Mouse (Mus musculus) heart, embryonic 16.5 days (tissue): ENCODE results near the gene Fthl17c. TPM values are rescaled to one million over a fixed set of nuclear protein-coding genes. Genes with fewer than 3 reads are reported as not detected.
"Not testable (repeated sequence)": the region's sequence is repeated elsewhere in the genome, so short reads cannot be mapped to it uniquely, and the experiment has no call there.

ENCODE experiments used
- ATAC-seq: fragments of 200-750 bp; cut with Nextera tagmentation; replicated peaks from 2 replicates; pipeline ENCODE4 v1.8.0; 2017; ENCODE audit warnings: moderate number of reproducible peaks; ENCODE audit not compliant: insufficient read depth, low FRiP score; ENCODE audit errors: extremely low read depth
- H3K27ac ChIP-seq: fragments of 300-500 bp; sonication (generic); 2 replicates; pipeline ENCODE4 v1.5.1; 2014; ENCODE audit warnings: mild to moderate bottlenecking, low read length, control low read depth, moderate library complexity
- H3K27me3 ChIP-seq: fragments of 300-500 bp; sonication (generic); 2 replicates; pipeline ENCODE4 v1.6.1; 2014; ENCODE audit warnings: low read length, mixed read lengths; ENCODE audit not compliant: control insufficient read depth, insufficient read depth
- H3K36me3 ChIP-seq: fragments of 300-500 bp; sonication (generic); 2 replicates; pipeline ENCODE4 v1.6.1; 2014; ENCODE audit not compliant: control insufficient read depth, insufficient read depth
- H3K4me1 ChIP-seq: fragments of 300-500 bp; sonication (generic); 2 replicates; pipeline ENCODE4 v1.6.1; 2014; ENCODE audit warnings: low read length, mixed read lengths; ENCODE audit not compliant: control insufficient read depth, insufficient read depth
- H3K4me2 ChIP-seq: fragments of 300-500 bp; sonication (generic); 2 replicates; pipeline ENCODE4 v1.6.1; 2014; ENCODE audit warnings: low read depth, mild to moderate bottlenecking, control low read depth, low read length
- H3K4me3 ChIP-seq: fragments of 300-500 bp; sonication (generic); 2 replicates; pipeline ENCODE4 v1.5.1; 2014; ENCODE audit warnings: mild to moderate bottlenecking, control low read depth, low read length
- H3K9ac ChIP-seq: fragments of 300-500 bp; sonication (generic); 2 replicates; pipeline ENCODE4 v1.6.1; 2014; ENCODE audit warnings: low read length, control low read depth
- H3K9me3 ChIP-seq: fragments of 300-500 bp; sonication (generic); replicated peaks from 2 replicates; pipeline ENCODE4 v1.6.1; 2016; ENCODE audit warnings: low read length; ENCODE audit not compliant: control insufficient read depth
- WGBS: fragments of 180-500 bp; shearing (Covaris S2); extraction: QIAGEN DNeasy Blood & Tissue Kit; methylation state at CpG from one replicate; pipeline ENCODE4 v1.1.7; 2014; 5-methylcytosine and 5-hydroxymethylcytosine counted together
- polyA plus RNA-seq: library from polyadenylated mRNA; unstranded; fragments of >200 nt; fragmentation: Nextera tagmentation; extraction: Ambion mirVana; gene quantifications from 2 replicates; pipeline ENCODE4 v1.2.1, GENCODE M21; 2015

Fthl17c gene
- polyA plus RNA-seq: not detected in 2 replicates

DNA sequence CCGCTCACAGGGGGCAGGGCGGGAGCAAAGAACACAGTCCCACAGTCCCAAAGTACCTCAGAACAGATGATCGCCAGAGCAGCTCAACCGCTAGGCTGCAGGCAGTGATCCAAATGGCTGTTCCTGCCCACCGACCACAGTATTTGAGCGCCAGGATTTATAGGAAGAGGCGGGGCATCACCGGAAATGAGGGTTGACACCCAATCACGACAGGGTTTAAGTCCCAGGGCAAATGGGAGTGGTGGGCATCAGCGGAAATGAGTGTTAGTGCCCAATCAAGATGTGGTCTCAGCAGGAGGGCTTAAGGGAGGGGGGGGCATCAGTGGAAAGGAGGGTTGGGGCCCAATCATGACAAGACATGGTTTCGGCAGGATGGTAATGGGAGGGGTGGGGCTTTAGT is at the start of gene Fthl17c:
Fthl17c (minus strand) TSS at position 101 of the 400 bp plus-strand sequence.
- H3K4me1 ChIP-seq, H3K4me2 ChIP-seq, H3K9ac ChIP-seq, H3K27ac ChIP-seq, ATAC-seq, H3K36me3 ChIP-seq, H3K27me3 ChIP-seq, H3K4me3 ChIP-seq, H3K9me3 ChIP-seq: not testable (repeated sequence)
- no CpG with 5 or more reads among the region's 11 CpGs for WGBS

DNA sequence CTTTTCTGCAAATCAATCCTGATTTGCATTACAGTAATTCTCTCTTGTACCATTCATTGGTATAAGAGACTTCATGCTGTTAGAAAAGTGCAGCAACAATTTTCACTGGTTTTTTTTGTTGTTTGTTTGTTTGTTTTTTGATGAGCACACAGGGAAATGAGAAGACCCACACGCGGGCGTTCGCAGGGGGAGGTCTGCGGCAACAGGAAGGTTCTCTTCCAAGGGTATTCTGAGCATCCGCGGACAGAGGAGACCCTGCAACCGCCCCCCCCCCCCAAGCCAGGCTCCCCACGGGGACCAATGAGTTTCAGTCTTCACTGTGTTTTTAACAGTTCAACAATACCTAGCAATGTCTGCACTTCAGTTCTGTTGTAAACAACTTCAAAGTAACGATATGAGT is 43.1 kb upstream of the Fthl17c start:
- ATAC-seq: no peak
- WGBS: 56% methylated on average over 10 of the region's 10 CpGs

DNA sequence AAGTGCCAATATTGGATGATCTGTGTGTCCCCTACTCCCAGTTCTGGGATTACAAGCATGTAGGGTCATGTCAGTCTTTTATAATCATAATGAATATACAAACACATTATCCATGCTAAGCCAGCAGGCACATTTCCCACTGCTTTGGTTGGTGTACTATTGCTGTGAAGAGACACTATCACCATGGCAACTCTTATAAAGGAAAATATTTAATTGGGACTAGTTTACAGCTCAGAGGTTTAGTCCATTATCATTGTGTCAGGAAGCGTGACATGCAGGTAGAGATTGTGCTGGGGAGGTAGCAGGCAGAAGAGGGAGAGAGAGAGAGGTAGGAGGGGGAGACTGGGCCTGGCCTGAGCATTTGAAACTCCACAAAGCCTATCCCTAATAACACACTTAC is 39.7 kb upstream of the Fthl17c start:
- H3K36me3 ChIP-seq: no peaks in the 10 kb centered on the region
- no peak overlapping the region for H3K27ac ChIP-seq
- WGBS: 56% methylated on average over 1 of the region's 1 CpGs
- H3K4me3 ChIP-seq: no peak overlapping the region
- no peaks in the 10 kb centered on the region for H3K4me1 ChIP-seq
- no peak for ATAC-seq
- no peak overlapping the region for H3K4me2 ChIP-seq
- no peaks in the 10 kb centered on the region for H3K27me3 ChIP-seq
- no peaks in the 10 kb centered on the region for H3K9me3 ChIP-seq
- H3K9ac ChIP-seq: no peak overlapping the region

More for the DNA sequence above, 43.1 kb upstream of the Fthl17c start:
- H3K27me3 ChIP-seq: no peaks in the 10 kb centered on the region
- H3K27ac ChIP-seq: no peak overlapping the region
- H3K9ac ChIP-seq: no peak overlapping the region
- H3K9me3 ChIP-seq: no peaks in the 10 kb centered on the region
- no peak overlapping the region for H3K4me3 ChIP-seq
- H3K4me1 ChIP-seq: no peaks in the 10 kb centered on the region
- no peaks in the 10 kb centered on the region for H3K36me3 ChIP-seq
- no peak overlapping the region for H3K4me2 ChIP-seq

DNA sequence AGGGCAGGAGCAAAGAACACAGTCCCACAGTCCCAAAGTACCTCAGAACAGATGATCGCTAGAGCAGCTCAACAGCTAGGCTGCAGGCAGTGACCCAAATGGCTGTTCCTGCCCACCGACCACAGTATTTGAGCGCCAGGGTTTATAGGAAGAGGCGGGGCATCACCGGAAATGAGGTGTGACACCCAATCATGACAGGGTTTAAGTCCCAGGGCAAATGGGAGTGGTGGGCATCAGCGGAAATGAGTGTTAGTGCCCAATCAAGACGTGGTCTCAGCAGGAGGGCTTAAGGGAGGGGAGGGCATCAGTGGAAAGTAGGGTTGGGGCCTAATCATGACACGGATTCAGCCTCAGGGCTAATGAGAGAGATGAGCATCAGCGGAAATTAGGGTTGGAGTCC is 10.3 kb upstream of the Fthl17c start, which contains the start of gene Fthl17d:
Fthl17d (minus strand) TSS at position 101 of the 400 bp plus-strand sequence.
- not testable (repeated sequence) for H3K27me3 ChIP-seq, H3K9ac ChIP-seq, H3K4me3 ChIP-seq, H3K27ac ChIP-seq, ATAC-seq, H3K4me2 ChIP-seq, H3K36me3 ChIP-seq, H3K9me3 ChIP-seq, H3K4me1 ChIP-seq
- no CpG with 5 or more reads among the region's 9 CpGs for WGBS

DNA sequence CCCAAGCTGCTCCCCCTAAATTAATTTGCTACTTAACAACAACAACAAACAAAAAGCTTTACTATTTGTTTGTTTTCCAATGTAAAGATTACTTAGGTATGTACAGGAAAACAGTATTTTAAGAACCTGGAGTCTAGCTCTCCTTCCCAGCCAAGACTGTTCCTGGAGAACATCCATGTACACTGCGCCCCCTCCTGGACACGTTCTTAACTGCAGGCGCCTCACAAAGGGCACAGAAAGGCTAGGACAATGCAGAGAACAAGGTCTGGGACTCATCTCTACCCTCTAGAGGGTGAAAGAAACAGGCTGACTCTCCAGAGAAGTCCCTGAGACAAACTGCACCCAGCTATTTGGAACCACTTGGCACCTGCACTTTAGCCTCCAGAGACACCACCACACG is 11.7 kb downstream of the Fthl17c start:
- H3K4me2 ChIP-seq, H3K4me1 ChIP-seq, ATAC-seq, H3K27ac ChIP-seq, H3K9ac ChIP-seq, H3K27me3 ChIP-seq, H3K36me3 ChIP-seq, H3K4me3 ChIP-seq, H3K9me3 ChIP-seq: not testable (repeated sequence)
- 26% methylated on average over 4 of the region's 4 CpGs for WGBS

DNA sequence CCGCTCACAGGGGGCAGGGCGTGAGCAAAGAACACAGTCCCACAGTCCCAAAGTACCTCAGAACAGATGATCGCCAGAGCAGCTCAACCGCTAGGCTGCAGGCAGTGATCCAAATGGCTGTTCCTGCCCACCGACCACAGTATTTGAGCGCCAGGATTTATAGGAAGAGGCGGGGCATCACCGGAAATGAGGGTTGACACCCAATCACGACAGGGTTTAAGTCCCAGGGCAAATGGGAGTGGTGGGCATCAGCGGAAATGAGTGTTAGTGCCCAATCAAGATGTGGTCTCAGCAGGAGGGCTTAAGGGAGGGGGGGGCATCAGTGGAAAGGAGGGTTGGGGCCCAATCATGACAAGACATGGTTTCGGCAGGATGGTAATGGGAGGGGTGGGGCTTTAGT is 13.5 kb downstream of the Fthl17c start, which contains the start of gene Fthl17b:
Fthl17b (minus strand) TSS at position 101 of the 400 bp plus-strand sequence.
- not testable (repeated sequence) for H3K27me3 ChIP-seq, H3K9ac ChIP-seq, H3K4me3 ChIP-seq, H3K4me1 ChIP-seq, H3K9me3 ChIP-seq, H3K36me3 ChIP-seq, H3K4me2 ChIP-seq, ATAC-seq, H3K27ac ChIP-seq
- WGBS: 84% methylated on average over 4 of the region's 11 CpGs

DNA sequence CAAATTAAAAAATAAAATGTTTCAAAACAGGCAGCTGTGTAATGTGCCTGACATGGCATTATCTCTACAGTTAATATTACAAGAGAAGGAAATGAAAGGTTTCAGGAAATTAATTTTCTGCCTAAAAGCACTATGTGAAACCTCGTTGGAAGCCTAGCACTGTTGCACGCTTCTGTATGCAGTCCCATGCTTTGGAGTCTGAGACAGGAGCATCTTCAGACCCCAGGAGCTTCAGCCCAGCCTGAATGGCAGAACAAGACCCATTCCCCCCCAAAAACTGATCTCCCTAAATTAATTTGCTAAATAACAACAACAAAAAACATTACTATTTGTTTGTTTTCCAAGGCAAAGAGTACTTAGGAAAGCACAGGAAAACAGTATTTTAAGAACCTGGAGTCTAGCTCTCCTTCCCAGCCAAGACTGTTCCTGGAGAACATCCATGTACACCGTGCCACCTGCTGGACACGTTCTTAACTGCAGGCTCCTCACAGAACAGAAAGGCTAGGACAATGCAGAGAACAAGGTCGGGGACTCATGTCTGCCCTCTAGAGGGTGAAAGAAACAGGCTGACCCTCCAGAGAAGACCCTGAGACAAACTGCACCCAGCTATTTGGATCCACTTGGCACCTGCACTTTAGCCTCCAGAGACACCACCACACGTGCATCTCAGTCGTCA is 28.1 kb downstream of the Fthl17c start:
- not testable (repeated sequence) for H3K27ac ChIP-seq, H3K27me3 ChIP-seq, H3K4me2 ChIP-seq, H3K9ac ChIP-seq, H3K9me3 ChIP-seq, ATAC-seq, H3K4me3 ChIP-seq, H3K4me1 ChIP-seq, H3K36me3 ChIP-seq
- 11% methylated on average over 5 of the region's 7 CpGs for WGBS

DNA sequence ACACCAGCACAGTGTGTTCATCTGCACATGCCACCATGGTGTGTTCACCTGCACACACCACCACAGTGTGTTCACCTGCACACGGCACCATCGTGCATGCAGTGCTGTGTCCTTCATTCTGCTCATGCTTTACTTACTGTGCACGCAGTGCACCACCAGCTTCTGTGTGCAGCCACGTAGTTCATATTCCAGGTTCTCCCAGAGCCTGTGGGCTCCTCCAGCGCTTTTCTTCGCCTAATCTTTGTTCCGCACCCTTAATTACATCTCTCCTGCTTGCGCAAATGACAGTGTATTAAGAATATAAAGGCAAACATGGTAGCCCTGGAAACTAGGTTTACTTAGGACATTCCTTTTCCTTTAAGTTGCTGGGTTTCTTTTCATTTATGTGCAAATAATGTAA is 32.3 kb downstream of the Fthl17c start:
- Histone ChIP-seq H3K36me3 (no peaks in the 10 kb centered on the region), H3K9me3 (no peaks in the 10 kb centered on the region), H3K4me2 (no peak overlapping the region), H3K4me3 (no peak overlapping the region), H3K27ac (no peak overlapping the region), H3K27me3 (no peaks in the 10 kb centered on the region), H3K4me1 (no peaks in the 10 kb centered on the region), H3K9ac (no peak overlapping the region)
- no peak for ATAC-seq
- WGBS: 78% methylated on average over 8 of the region's 8 CpGs

DNA sequence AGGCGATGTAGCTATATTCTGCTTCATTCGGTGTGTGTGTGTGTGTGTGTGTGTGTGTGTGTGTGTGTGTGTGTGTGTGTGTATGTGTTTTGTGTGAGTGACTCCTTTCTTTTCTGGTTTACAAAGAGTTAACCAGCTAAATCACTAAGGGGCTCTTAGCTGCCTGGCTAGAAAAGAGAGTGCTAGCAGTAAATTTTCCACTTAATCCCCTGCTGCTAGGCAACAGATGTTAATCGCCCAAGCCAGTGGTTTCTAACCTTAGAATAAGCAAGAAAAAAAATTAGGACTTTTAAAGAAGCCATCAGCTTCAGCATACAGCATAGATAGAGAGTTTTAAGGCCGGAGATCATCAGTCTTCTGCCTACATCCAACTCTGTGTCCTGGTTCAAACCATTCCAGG is 49.1 kb downstream of the Fthl17c start:
- ATAC-seq: no peak
- H3K27me3 ChIP-seq: no peaks in the 10 kb centered on the region
- no peaks in the 10 kb centered on the region for H3K36me3 ChIP-seq
- no peak overlapping the region for H3K4me2 ChIP-seq
- no peaks in the 10 kb centered on the region for H3K4me1 ChIP-seq
- H3K9me3 ChIP-seq: no peaks in the 10 kb centered on the region
- 34% methylated on average over 4 of the region's 4 CpGs for WGBS
- no peak overlapping the region for H3K9ac ChIP-seq
- H3K4me3 ChIP-seq: no peak overlapping the region
- no peak overlapping the region for H3K27ac ChIP-seq
